Mouse (Mus musculus): Measurements from ENCODE around the gene Sdf4. TPM values are rescaled to one million over a fixed set of nuclear protein-coding genes. Genes with fewer than 3 reads are reported as not detected.
A peak's percentile ranks its signal among the peaks of the same experiment; 100 is the strongest.

The Sdf4 gene
- polyA plus RNA-seq, 1 experiment from 2014 or later, result 163 TPM

GRCm38 (mm10) chr4:155991211-155991907 lies 1.3 kb upstream of the Sdf4 start:
- H3K4me3 ChIP-seq (ENCODE audit: low read depth, low read length), result peak overlapping the region; percentile 72
- H3K27me3 ChIP-seq (ENCODE audit: control insufficient read depth, insufficient read depth, low read length), result no peaks in the 10 kb centered on the region
- peaks cover 4% of the 10 kb centered on the region; the same call in 1 of the 2 replicates for H3K36me3 ChIP-seq (ENCODE audit: control insufficient read depth, insufficient read depth, low read length)
- peak overlapping the region; percentile 69 for H3K9ac ChIP-seq (replicated peaks; ENCODE audit: low read depth, low read length)
- peaks cover 15% of the 10 kb centered on the region; the same call in 1 of the 2 replicates for H3K4me1 ChIP-seq (ENCODE audit: control insufficient read depth, insufficient read depth, low read length)
- ATAC-seq (ENCODE audit: insufficient number of reproducible peaks, insufficient read depth, low FRiP score, low read depth), result no peak
- peak overlapping the region; percentile 99 for H3K4me2 ChIP-seq (replicated peaks; ENCODE audit: low read depth, low read length)
- peak overlapping the region; percentile 95; the same call in 1 of the 2 replicates for H3K27ac ChIP-seq (ENCODE audit: low read length)
- no peaks in the 10 kb centered on the region for H3K9me3 ChIP-seq (ENCODE audit: control insufficient read depth, low read depth, low read length)
- WGBS, result 83% methylated on average over 22 of the region's 22 CpGs

- WGBS, result 24% methylated on average over 33 of the region's 37 CpGs
- ATAC-seq (ENCODE audit: insufficient number of reproducible peaks, insufficient read depth, low FRiP score, low read depth), result peak; percentile 10
- Histone ChIP-seq H3K4me1 (ENCODE audit: control insufficient read depth, insufficient read depth, low read length) (peaks cover 15% of the 10 kb centered on the region; the same call in 1 of the 2 replicates), H3K4me2 (replicated peaks; ENCODE audit: low read depth, low read length) (peak overlapping the region; percentile 99), H3K36me3 (ENCODE audit: control insufficient read depth, insufficient read depth, low read length) (peaks cover 8% of the 10 kb centered on the region; the same call in 1 of the 2 replicates), H3K4me3 (ENCODE audit: low read depth, low read length) (peak overlapping the region; percentile 72), H3K27ac (ENCODE audit: low read length) (peak overlapping the region; percentile 95), H3K27me3 (ENCODE audit: control insufficient read depth, insufficient read depth, low read length) (no peaks in the 10 kb centered on the region), H3K9ac (replicated peaks; ENCODE audit: low read depth, low read length) (peak overlapping the region; percentile 69), H3K9me3 (ENCODE audit: control insufficient read depth, low read depth, low read length) (no peaks in the 10 kb centered on the region)
Measured at GRCm38 (mm10) chr4:155991908-155992230, 803 bp upstream of the Sdf4 start.

GRCm38 (mm10) chr4:155992906-155993547 lies 355 bp downstream of the Sdf4 start:
- under 1% methylated on average over 70 of the region's 70 CpGs for WGBS
- Histone ChIP-seq H3K27me3 (ENCODE audit: control insufficient read depth, insufficient read depth, low read length) (no peaks in the 10 kb centered on the region), H3K4me3 (ENCODE audit: low read depth, low read length) (peak overlapping the region; percentile 72), H3K9me3 (ENCODE audit: control insufficient read depth, low read depth, low read length) (no peaks in the 10 kb centered on the region), H3K4me2 (replicated peaks; ENCODE audit: low read depth, low read length) (peak overlapping the region; percentile 54), H3K9ac (replicated peaks; ENCODE audit: low read depth, low read length) (peak overlapping the region; percentile 76), H3K27ac (ENCODE audit: low read length) (peak overlapping the region; percentile 81), H3K4me1 (ENCODE audit: control insufficient read depth, insufficient read depth, low read length) (peaks cover 15% of the 10 kb centered on the region; the same call in 1 of the 2 replicates), H3K36me3 (ENCODE audit: control insufficient read depth, insufficient read depth, low read length) (peaks cover 18% of the 10 kb centered on the region; the same call in 1 of the 2 replicates)
- ATAC-seq (ENCODE audit: insufficient number of reproducible peaks, insufficient read depth, low FRiP score, low read depth), result peak; percentile 90

- 4% methylated on average over 15 of the region's 15 CpGs for WGBS
- H3K4me1 ChIP-seq (ENCODE audit: control insufficient read depth, insufficient read depth, low read length), result peaks cover 15% of the 10 kb centered on the region; the same call in 1 of the 2 replicates
- H3K4me2 ChIP-seq (replicated peaks; ENCODE audit: low read depth, low read length), result peak overlapping the region; percentile 54
- peak overlapping the region; percentile 76 for H3K9ac ChIP-seq (replicated peaks; ENCODE audit: low read depth, low read length)
- ATAC-seq (ENCODE audit: insufficient number of reproducible peaks, insufficient read depth, low FRiP score, low read depth), result no peak
- peak overlapping the region; percentile 72 for H3K4me3 ChIP-seq (ENCODE audit: low read depth, low read length)
- H3K9me3 ChIP-seq (ENCODE audit: control insufficient read depth, low read depth, low read length), result no peaks in the 10 kb centered on the region
- no peak overlapping the region for H3K27ac ChIP-seq (ENCODE audit: low read length)
- no peaks in the 10 kb centered on the region for H3K27me3 ChIP-seq (ENCODE audit: control insufficient read depth, insufficient read depth, low read length)
- peaks cover 19% of the 10 kb centered on the region; the same call in 1 of the 2 replicates for H3K36me3 ChIP-seq (ENCODE audit: control insufficient read depth, insufficient read depth, low read length)
Measured at GRCm38 (mm10) chr4:155993606-155994005, 934 bp downstream of the Sdf4 start.

- ATAC-seq (ENCODE audit: insufficient number of reproducible peaks, insufficient read depth, low FRiP score, low read depth), result no peak
- no peaks in the 10 kb centered on the region for H3K9me3 ChIP-seq (ENCODE audit: control insufficient read depth, low read depth, low read length)
- WGBS, result 89% methylated on average over 3 of the region's 3 CpGs
- no peak overlapping the region for H3K4me2 ChIP-seq (replicated peaks; ENCODE audit: low read depth, low read length)
- H3K4me1 ChIP-seq (ENCODE audit: control insufficient read depth, insufficient read depth, low read length), result no peaks in the 10 kb centered on the region
- no peak overlapping the region for H3K4me3 ChIP-seq (ENCODE audit: low read depth, low read length)
- H3K36me3 ChIP-seq (ENCODE audit: control insufficient read depth, insufficient read depth, low read length), result peaks cover 79% of the 10 kb centered on the region
- no peak overlapping the region for H3K27ac ChIP-seq (ENCODE audit: low read length)
- no peak overlapping the region for H3K9ac ChIP-seq (replicated peaks; ENCODE audit: low read depth, low read length)
- no peaks in the 10 kb centered on the region for H3K27me3 ChIP-seq (ENCODE audit: control insufficient read depth, insufficient read depth, low read length)
Measured at GRCm38 (mm10) chr4:156004109-156004508, 11.4 kb downstream of the Sdf4 start.

GRCm38 (mm10) chr4:156008369-156008768 lies 15.7 kb downstream of the Sdf4 start:
- no peaks in the 10 kb centered on the region for H3K4me1 ChIP-seq (ENCODE audit: control insufficient read depth, insufficient read depth, low read length)
- H3K4me2 ChIP-seq (replicated peaks; ENCODE audit: low read depth, low read length), result no peak overlapping the region
- H3K27ac ChIP-seq (ENCODE audit: low read length), result no peak overlapping the region
- H3K27me3 ChIP-seq (ENCODE audit: control insufficient read depth, insufficient read depth, low read length), result no peaks in the 10 kb centered on the region
- no peak for ATAC-seq (ENCODE audit: insufficient number of reproducible peaks, insufficient read depth, low FRiP score, low read depth)
- WGBS, result 95% methylated on average over 4 of the region's 4 CpGs
- H3K9ac ChIP-seq (replicated peaks; ENCODE audit: low read depth, low read length), result no peak overlapping the region
- H3K36me3 ChIP-seq (ENCODE audit: control insufficient read depth, insufficient read depth, low read length), result peaks cover 81% of the 10 kb centered on the region
- no peak overlapping the region for H3K4me3 ChIP-seq (ENCODE audit: low read depth, low read length)
- H3K9me3 ChIP-seq (ENCODE audit: control insufficient read depth, low read depth, low read length), result no peaks in the 10 kb centered on the region

- Histone ChIP-seq H3K9ac (replicated peaks; ENCODE audit: low read depth, low read length) (no peak within 1 kb of the TSS), H3K4me3 (ENCODE audit: low read depth, low read length) (no peak within 1 kb of the TSS), H3K9me3 (ENCODE audit: control insufficient read depth, low read depth, low read length) (no peaks in the 10 kb centered on the region), H3K27me3 (ENCODE audit: control insufficient read depth, insufficient read depth, low read length) (no peaks in the 10 kb centered on the region), H3K4me2 (replicated peaks; ENCODE audit: low read depth, low read length) (no peak within 1 kb of the TSS), H3K27ac (ENCODE audit: low read length) (no peak within 1 kb of the TSS), H3K36me3 (ENCODE audit: control insufficient read depth, insufficient read depth, low read length) (peaks cover 38% of the 10 kb centered on the region), H3K4me1 (ENCODE audit: control insufficient read depth, insufficient read depth, low read length) (no peaks in the 10 kb centered on the region)
- no peak for ATAC-seq (ENCODE audit: insufficient number of reproducible peaks, insufficient read depth, low FRiP score, low read depth)
- WGBS, result 74% methylated on average over 8 of the region's 8 CpGs
Measured at GRCm38 (mm10) chr4:156013637-156014036, 21.0 kb downstream of the Sdf4 start, which contains the start of gene Tnfrsf4. Gene Tnfrsf4 (plus strand): TSS chr4:156013843.

GRCm38 (mm10) chr4:156014436-156014835 lies 21.8 kb downstream of the Sdf4 start:
- Histone ChIP-seq H3K4me1 (ENCODE audit: control insufficient read depth, insufficient read depth, low read length) (no peaks in the 10 kb centered on the region), H3K4me3 (ENCODE audit: low read depth, low read length) (no peak overlapping the region), H3K4me2 (replicated peaks; ENCODE audit: low read depth, low read length) (no peak overlapping the region), H3K9me3 (ENCODE audit: control insufficient read depth, low read depth, low read length) (no peaks in the 10 kb centered on the region), H3K9ac (replicated peaks; ENCODE audit: low read depth, low read length) (no peak overlapping the region), H3K27ac (ENCODE audit: low read length) (no peak overlapping the region), H3K36me3 (ENCODE audit: control insufficient read depth, insufficient read depth, low read length) (peaks cover 30% of the 10 kb centered on the region), H3K27me3 (ENCODE audit: control insufficient read depth, insufficient read depth, low read length) (no peaks in the 10 kb centered on the region)
- ATAC-seq (ENCODE audit: insufficient number of reproducible peaks, insufficient read depth, low FRiP score, low read depth), result no peak
- 93% methylated on average over 2 of the region's 2 CpGs for WGBS
